Mouse (Mus musculus) forebrain, embryonic 14.5 days (tissue): Measurements from ENCODE around the gene Slc6a9. TPM values are rescaled to one million over a fixed set of nuclear protein-coding genes. Genes with fewer than 3 reads are reported as not detected.

ENCODE experiments used
- ATAC-seq: fragments of 200-750 bp; cut with Nextera tagmentation; 2 replicates; pipeline ENCODE4 v1.8.0; 2017; ENCODE audit warnings: mild to moderate bottlenecking, moderate library complexity
- DNase-seq: peaks from one replicate; pipeline ENCODE4 v3.0.0-alpha.2; 2015; ENCODE audit warnings: low spot score
- H3K27ac ChIP-seq: fragments of 300-500 bp; sonication (generic); 2 replicates; pipeline ENCODE4 v1.5.1; 2014; ENCODE audit warnings: low read depth, mild to moderate bottlenecking, control low read depth, low read length, moderate library complexity
- H3K27me3 ChIP-seq: fragments of 300-500 bp; sonication (generic); replicated peaks from 2 replicates; pipeline ENCODE4 v1.6.1; 2014; ENCODE audit warnings: low read length, control low read depth, mixed read lengths; ENCODE audit not compliant: control insufficient read depth, insufficient read depth
- H3K36me3 ChIP-seq: fragments of 300-500 bp; sonication (generic); 2 replicates; pipeline ENCODE4 v1.6.1; 2014; ENCODE audit warnings: low read length, control low read depth; ENCODE audit not compliant: control insufficient read depth, insufficient read depth
- H3K4me1 ChIP-seq: fragments of 300-500 bp; sonication (generic); 2 replicates; pipeline ENCODE4 v1.6.1; 2014; ENCODE audit warnings: antibody characterized with exemption, low read length, control low read depth; ENCODE audit not compliant: control insufficient read depth, insufficient read depth
- H3K4me2 ChIP-seq: fragments of 300-500 bp; sonication (generic); 2 replicates; pipeline ENCODE4 v1.6.1; 2014; ENCODE audit warnings: mild to moderate bottlenecking, control low read depth, low read length
- H3K4me3 ChIP-seq: fragments of 300-500 bp; sonication (generic); 2 replicates; pipeline ENCODE4 v1.5.1; 2014; ENCODE audit warnings: low read depth, low read length, control low read depth
- H3K9ac ChIP-seq: fragments of 300-500 bp; sonication (generic); 2 replicates; pipeline ENCODE4 v1.6.1; 2014; ENCODE audit warnings: mild to moderate bottlenecking, low read length, control low read depth, moderate library complexity
- H3K9me3 ChIP-seq: fragments of 300-500 bp; sonication (generic); replicated peaks from 2 replicates; pipeline ENCODE4 v1.6.1; 2016; ENCODE audit warnings: low read length, control low read depth, mixed read lengths; ENCODE audit not compliant: control insufficient read depth
- WGBS: fragments of 180-500 bp; shearing (Covaris S2); extraction: QIAGEN DNeasy Blood & Tissue Kit; methylation state at CpG from one replicate; pipeline ENCODE4 v1.1.7; 2014; 5-methylcytosine and 5-hydroxymethylcytosine counted together
- polyA plus RNA-seq: library from polyadenylated mRNA; unstranded; fragments of >200 nt; fragmentation: Nextera tagmentation; extraction: Ambion mirVana; gene quantifications from 2 replicates; pipeline ENCODE4 v1.2.1, GENCODE M21; 2014

Gene Slc6a9
- polyA plus RNA-seq, 1 experiment from 2014 or later: 8.0 TPM

DNA sequence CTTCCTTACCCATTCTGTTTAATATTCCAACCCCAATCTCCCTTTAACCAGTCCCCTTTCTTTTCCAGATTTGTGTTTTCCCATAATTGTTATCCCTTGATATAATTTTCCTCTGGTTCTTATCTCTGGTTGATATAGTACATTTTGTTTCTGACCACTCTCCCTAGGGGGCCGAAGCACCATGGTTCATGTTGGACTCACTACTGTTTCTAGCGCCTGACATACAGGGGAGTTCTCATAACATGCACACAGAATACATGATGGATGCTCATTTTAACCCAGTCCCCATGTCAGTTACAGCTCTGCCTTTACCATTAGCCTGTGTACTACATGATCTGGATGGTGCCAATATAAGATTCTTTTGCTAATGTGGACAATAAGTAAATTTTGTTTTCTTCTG lies 53.6 kb downstream of the Slc6a9 start:
- Histone ChIP-seq H3K4me2 (peak overlapping the region; percentile 95; the same call in 1 of the 2 replicates), H3K4me3 (peak overlapping the region; percentile 89), H3K4me1 (peaks cover 20% of the 10 kb centered on the region), H3K9me3 (no peaks in the 10 kb centered on the region), H3K27me3 (no peaks in the 10 kb centered on the region), H3K27ac (no peak overlapping the region), H3K9ac (no peak overlapping the region), H3K36me3 (peaks cover 34% of the 10 kb centered on the region)
- DNase-seq: no peak
- ATAC-seq: no peak
- 76% methylated on average over 2 of the region's 2 CpGs for WGBS

DNA sequence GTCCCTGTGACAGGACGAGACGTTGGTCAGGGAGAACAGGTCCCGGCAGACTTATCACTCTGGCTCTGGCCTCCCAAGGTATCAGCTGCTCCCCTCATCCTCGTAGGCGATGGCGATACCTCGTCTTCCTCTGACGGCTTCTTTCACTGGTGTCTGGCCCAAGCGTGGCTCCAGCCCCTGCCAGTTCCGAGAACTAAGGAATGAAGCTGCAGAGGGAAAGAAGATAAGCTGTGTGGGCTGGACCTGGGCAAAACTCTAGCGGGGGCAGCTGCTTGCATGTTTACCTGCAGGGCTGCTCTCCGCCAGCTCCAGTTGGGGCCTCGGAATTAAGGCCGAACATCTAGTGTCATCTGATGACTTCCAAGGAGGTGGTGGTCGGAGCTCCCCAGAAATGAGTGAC lies 55.2 kb downstream of the Slc6a9 start:
- ATAC-seq (no peak), DNase-seq (no peak)
- H3K4me2 ChIP-seq: no peak overlapping the region
- no peaks in the 10 kb centered on the region for H3K27me3 ChIP-seq
- no peak overlapping the region for H3K9ac ChIP-seq
- H3K27ac ChIP-seq: no peak overlapping the region
- no peaks in the 10 kb centered on the region for H3K9me3 ChIP-seq
- 93% methylated on average over 15 of the region's 15 CpGs for WGBS
- no peak overlapping the region for H3K4me3 ChIP-seq
- H3K4me1 ChIP-seq: peaks cover 10% of the 10 kb centered on the region
- peaks cover 37% of the 10 kb centered on the region for H3K36me3 ChIP-seq

DNA sequence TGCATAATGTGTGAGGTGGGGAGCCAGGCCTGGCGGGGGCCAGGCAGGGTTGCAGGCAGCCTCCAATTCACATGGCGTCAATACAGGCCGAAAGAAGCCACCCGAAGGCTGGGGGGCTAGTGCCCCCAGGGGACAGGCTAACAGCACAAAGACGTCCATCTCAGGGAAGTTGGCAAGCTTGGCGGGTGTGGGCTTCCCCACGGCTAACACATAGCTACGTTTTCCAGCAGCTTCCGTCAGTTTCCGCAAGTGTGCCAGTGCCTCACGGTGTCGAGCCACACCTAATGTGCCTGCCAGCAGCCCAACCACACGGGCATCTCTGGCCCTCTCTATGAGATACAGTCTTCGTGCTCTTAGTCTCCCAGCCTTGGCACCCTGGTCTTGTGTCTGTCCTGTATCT lies 55.7 kb downstream of the Slc6a9 start:
- no peak overlapping the region for H3K27ac ChIP-seq
- WGBS: 91% methylated on average over 14 of the region's 14 CpGs

DNA sequence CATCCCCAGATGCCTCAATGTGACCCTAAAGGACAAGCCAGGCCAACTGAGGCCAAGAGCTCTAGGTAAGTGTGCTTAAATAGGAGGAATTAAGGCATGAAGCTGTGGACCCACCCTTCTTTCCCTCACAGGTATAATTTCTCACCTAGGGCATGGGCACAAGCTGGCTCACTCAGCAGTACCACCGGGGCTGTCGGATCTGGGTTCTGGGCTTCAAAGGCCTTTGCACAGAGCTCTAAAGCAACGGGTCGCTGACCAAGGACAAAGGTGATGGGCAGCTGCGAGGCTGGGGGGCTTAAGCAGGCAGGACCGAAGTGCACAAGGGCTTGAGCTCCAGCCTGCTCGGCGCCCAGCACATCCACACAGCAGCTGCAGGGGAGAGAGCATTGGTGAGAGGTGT lies 56.4 kb downstream of the Slc6a9 start:
- 54% methylated on average over 8 of the region's 8 CpGs for WGBS
- no peaks in the 10 kb centered on the region for H3K9me3 ChIP-seq
- no peaks in the 10 kb centered on the region for H3K27me3 ChIP-seq
- H3K4me1 ChIP-seq: peaks cover 10% of the 10 kb centered on the region
- ATAC-seq (no peak), DNase-seq (no peak)
- peaks cover 36% of the 10 kb centered on the region for H3K36me3 ChIP-seq
- H3K4me2 ChIP-seq: peak overlapping the region; percentile 87
- no peak overlapping the region for H3K9ac ChIP-seq
- H3K4me3 ChIP-seq: peak overlapping the region; percentile 66; the same call in 1 of the 2 replicates
- H3K27ac ChIP-seq: no peak overlapping the region

More for the DNA sequence above, 55.7 kb downstream of the Slc6a9 start:
- Histone ChIP-seq H3K9ac (no peak overlapping the region), H3K27me3 (no peaks in the 10 kb centered on the region), H3K4me2 (no peak overlapping the region), H3K9me3 (no peaks in the 10 kb centered on the region), H3K4me1 (peaks cover 10% of the 10 kb centered on the region), H3K4me3 (no peak overlapping the region), H3K36me3 (peaks cover 35% of the 10 kb centered on the region)
- no peak for ATAC-seq
- no peak for DNase-seq

DNA sequence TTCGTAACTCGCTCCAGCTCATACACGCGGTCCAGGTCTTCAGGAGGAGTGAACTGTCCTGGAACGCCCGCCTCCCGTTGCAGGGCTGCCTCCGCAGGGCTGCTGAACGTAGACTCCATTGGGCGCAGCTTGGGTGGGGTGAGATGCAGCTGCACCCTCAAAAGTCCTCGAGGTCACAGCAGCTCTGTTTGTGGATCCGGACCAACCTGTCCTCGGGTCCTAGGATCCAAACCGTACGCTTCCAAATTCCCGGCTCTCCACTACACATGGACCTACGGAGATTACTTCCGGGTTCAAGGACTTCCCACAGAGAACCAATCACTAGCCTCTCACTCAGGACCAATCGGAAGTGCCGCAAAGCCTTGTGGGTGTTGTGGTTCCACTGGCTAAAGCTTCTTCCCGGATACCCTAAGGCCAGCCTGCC lies 57.4 kb downstream of the Slc6a9 start, which contains the start of gene Dph2:
Gene Dph2 (minus strand): TSS at position 295 of the 424 bp plus-strand sequence.
- Histone ChIP-seq H3K4me2 (peak within 1 kb of the TSS; percentile 87), H3K36me3 (peaks cover 46% of the 10 kb centered on the region), H3K4me1 (peaks cover 3% of the 10 kb centered on the region; the same call in 1 of the 2 replicates), H3K9me3 (no peaks in the 10 kb centered on the region), H3K27me3 (no peaks in the 10 kb centered on the region), H3K27ac (no peak within 1 kb of the TSS), H3K4me3 (peak within 1 kb of the TSS; percentile 66), H3K9ac (peak within 1 kb of the TSS; percentile 58)
- WGBS: under 1% methylated on average over 21 of the region's 21 CpGs
- ATAC-seq: peak; percentile 87
- peak; percentile 97 for DNase-seq

DNA sequence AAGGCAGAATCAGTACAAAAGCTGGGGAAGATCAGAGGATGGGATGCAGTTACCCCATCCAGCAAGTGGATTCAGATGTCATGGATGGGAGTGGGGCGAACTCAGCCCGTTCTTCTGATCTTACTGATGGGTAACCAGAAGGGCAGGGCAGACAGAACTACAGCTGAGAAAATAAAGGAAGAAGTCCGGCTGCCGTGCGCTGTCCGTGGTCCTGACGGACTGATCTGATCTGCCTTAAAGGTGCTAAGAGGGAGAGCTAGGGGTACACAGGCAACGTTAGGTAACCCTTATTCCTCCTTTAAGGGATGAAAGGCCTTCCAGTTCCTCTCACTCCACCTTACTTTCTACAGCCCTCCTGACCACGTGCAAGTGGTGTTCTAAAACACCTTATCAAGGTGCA lies 59.1 kb downstream of the Slc6a9 start:
- Histone ChIP-seq H3K9me3 (no peaks in the 10 kb centered on the region), H3K4me1 (peaks cover 3% of the 10 kb centered on the region; the same call in 1 of the 2 replicates), H3K27me3 (no peaks in the 10 kb centered on the region), H3K4me2 (no peak overlapping the region), H3K9ac (no peak overlapping the region), H3K27ac (no peak overlapping the region), H3K4me3 (no peak overlapping the region), H3K36me3 (peaks cover 61% of the 10 kb centered on the region)
- ATAC-seq (no peak), DNase-seq (peak; percentile 22)
- WGBS: 30% methylated on average over 9 of the region's 9 CpGs

DNA sequence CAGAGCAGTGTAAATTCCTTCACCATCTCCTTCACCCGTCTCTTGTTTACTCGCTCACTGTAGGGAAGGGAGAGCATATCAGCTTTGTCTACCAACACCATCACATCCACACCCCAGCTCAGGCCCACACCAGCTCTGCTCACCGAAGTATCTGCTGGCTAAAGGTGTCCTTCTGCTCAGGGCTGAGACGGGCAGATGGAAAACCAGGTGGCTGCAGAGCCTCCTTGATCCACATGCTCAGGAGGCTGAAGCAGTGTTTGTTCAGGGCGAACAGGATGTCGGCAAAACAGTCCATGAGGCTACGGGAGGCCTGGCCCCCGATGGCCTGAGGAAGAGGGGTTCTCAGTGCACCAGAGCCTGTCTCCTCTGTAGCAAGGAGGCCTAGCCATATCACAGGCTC lies 60.3 kb downstream of the Slc6a9 start:
- H3K9me3 ChIP-seq: no peaks in the 10 kb centered on the region
- H3K4me1 ChIP-seq: peaks cover 3% of the 10 kb centered on the region; the same call in 1 of the 2 replicates
- no peak for ATAC-seq
- 93% methylated on average over 8 of the region's 8 CpGs for WGBS
- H3K4me3 ChIP-seq: no peak overlapping the region
- peaks cover 65% of the 10 kb centered on the region for H3K36me3 ChIP-seq
- DNase-seq: no peak
- H3K27me3 ChIP-seq: no peaks in the 10 kb centered on the region
- no peak overlapping the region for H3K27ac ChIP-seq
- no peak overlapping the region for H3K9ac ChIP-seq
- no peak overlapping the region for H3K4me2 ChIP-seq

DNA sequence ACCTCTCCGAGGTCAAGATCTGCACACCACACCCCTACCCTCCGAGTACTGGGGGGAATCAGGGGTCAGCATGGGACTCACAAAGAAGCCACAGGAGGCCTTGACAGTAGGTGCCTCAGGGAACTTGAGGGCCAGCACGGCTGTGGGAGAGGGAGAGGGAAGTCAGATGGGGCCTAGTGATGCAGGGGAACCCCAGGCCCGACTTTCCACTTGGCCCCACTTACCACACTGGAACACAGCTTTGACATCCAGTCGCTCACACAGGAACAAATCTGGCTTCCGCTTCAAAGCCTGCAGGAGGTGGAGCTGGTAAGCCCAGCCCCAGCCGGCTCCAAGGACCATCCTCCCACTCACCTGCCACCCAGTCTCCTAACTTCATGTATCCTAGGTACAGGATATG lies 61.0 kb downstream of the Slc6a9 start:
- no peak for ATAC-seq
- no peak overlapping the region for H3K4me3 ChIP-seq
- no peak for DNase-seq
- H3K4me1 ChIP-seq: peaks cover 3% of the 10 kb centered on the region; the same call in 1 of the 2 replicates
- WGBS: 78% methylated on average over 7 of the region's 7 CpGs
- H3K27me3 ChIP-seq: no peaks in the 10 kb centered on the region
- peaks cover 65% of the 10 kb centered on the region for H3K36me3 ChIP-seq
- H3K9me3 ChIP-seq: no peaks in the 10 kb centered on the region
- H3K4me2 ChIP-seq: no peak overlapping the region
- no peak overlapping the region for H3K27ac ChIP-seq
- no peak overlapping the region for H3K9ac ChIP-seq

DNA sequence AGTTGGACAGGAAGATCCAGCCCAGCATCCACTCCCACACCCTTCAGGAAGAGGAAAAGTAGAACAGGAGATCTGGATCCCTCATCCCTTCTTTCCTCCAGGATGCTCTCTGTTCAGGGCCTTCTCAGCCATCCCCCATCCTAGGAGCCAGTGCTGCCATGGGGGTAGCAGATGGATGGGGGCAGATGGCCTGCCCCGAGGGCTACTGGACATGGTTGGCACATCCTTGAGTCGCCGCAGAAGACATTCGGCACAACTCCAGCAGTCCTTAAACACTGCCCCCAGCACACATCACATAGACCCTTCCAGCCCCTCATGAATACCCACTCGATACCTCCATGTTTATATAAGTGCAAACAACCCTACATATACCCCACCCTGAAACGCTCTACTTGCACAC lies 61.7 kb downstream of the Slc6a9 start:
- no peak for DNase-seq
- WGBS: 95% methylated on average over 6 of the region's 6 CpGs
- no peak overlapping the region for H3K9ac ChIP-seq
- no peaks in the 10 kb centered on the region for H3K27me3 ChIP-seq
- peaks cover 72% of the 10 kb centered on the region for H3K36me3 ChIP-seq
- peaks cover 3% of the 10 kb centered on the region; the same call in 1 of the 2 replicates for H3K4me1 ChIP-seq
- H3K4me2 ChIP-seq: no peak overlapping the region
- H3K9me3 ChIP-seq: no peaks in the 10 kb centered on the region
- no peak overlapping the region for H3K4me3 ChIP-seq
- H3K27ac ChIP-seq: no peak overlapping the region
- ATAC-seq: no peak
